Mouse (Mus musculus): Measurements from ENCODE around the gene Fancd2os. TPM values are rescaled to one million over a fixed set of nuclear protein-coding genes. Genes with fewer than 3 reads are reported as not detected.

Gene Fancd2os
- total and polyA plus RNA-seq, 3 experiments: 0.12 to 0.22 TPM; not detected in 1

DNA sequence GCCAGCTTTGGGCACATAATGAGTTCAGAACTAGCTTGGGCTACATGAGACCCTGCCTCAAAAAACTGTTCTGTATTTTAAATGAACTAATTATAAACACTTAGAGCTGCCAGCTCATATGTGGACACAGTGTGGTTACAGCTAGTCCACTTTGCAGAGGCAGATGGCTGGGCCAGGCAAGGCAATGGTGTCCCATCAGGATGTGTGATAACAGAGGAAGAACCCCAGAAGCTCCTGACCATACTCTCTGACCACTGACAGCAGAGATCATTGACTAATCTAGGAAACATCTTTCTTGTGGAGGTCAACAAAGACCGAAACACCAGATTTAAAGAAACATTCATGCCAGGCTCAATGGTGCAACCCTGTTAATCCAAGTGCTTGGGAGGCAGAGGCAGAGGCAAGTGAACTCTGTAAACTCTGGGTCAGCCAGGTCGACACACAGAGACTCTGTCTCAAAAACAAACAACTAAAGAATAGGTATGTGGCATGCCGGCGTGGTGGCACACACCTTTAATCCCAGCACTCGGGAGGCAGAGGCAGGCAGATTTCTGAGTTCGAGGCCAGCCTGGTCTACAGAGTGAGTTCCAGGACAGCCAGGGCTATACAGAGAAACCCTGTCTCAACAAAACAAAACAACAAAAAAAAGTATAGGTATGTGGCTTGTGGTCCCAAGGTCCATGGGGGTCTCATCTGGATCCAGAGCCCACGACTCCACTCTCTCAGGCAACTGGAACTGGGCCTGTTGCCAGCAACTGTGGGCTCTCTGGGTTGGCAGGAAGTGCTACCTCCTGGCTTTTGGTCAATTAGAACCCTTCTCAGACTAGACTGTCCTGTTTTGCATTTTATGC lies 49.1 kb upstream of the Fancd2os start:
- Histone ChIP-seq H3K9me3 (replicated peaks; ENCODE audit: insufficient read depth, low read length) (no peaks in the 10 kb centered on the region), H3K4me1 (ENCODE audit: control insufficient read depth in 1 of 2, insufficient read depth in 2 of 2, low read length in 2 of 2) (peaks cover 3 to 22% of the 10 kb centered on the region in 2 experiments; a peak in 2 of 4 replicates), H3K27me3 (ENCODE audit: control insufficient read depth in 1 of 2, insufficient read depth in 2 of 2, low read length in 2 of 2) (no peaks in the 10 kb centered on the region), H3K9ac (ENCODE audit: control insufficient read depth, low read depth, low read length, poor library complexity, severe bottlenecking) (no peak overlapping the region), H3K4me3 (ENCODE audit: control insufficient read depth in 1 of 2, insufficient read depth in 1 of 2, low read depth in 2 of 2, low read length in 2 of 2) (no peak overlapping the region), H3K79me2 (ENCODE audit: control insufficient read depth, insufficient read depth, low read length, poor library complexity) (no peaks in the 10 kb centered on the region), H3K27ac (ENCODE audit: control insufficient read depth, low read depth, low read length) (no peak overlapping the region; the same call in 1 of the 2 replicates), H3K36me3 (ENCODE audit: control insufficient read depth in 1 of 2, insufficient read depth in 2 of 2, low read length in 2 of 2) (peaks cover 0 to 5% of the 10 kb centered on the region in 2 experiments; a peak in 2 of 4 replicates)
- no peak for DNase-seq (ENCODE audit: low read depth, low spot score)
- TF ChIP-seq TCF12 (IDR thresholded peaks at IDR 0.05; ENCODE audit: low read depth, low read length) (no peak), MYB (IDR thresholded peaks at IDR 0.05; ENCODE audit: low read depth, low read length) (no peak), ELF1 (IDR thresholded peaks at IDR 0.05; ENCODE audit: low read depth, low read length) (no peak), MAFK (IDR thresholded peaks at IDR 0.05; ENCODE audit: borderline replicate concordance, low read depth, low read length) (no peak), SMC3 (IDR thresholded peaks at IDR 0.05; ENCODE audit: low read depth, low read length) (no peak), GATA1 (IDR thresholded peaks at IDR 0.05; ENCODE audit: low read depth, low read length) (no peak), USF1 (IDR thresholded peaks at IDR 0.05; ENCODE audit: low read depth, low read length) (no peak), UBTF (IDR thresholded peaks at IDR 0.05; ENCODE audit: borderline replicate concordance, insufficient read depth, low read depth, low read length) (no peak), NELFE (IDR thresholded peaks at IDR 0.05; ENCODE audit: low read depth, low read length) (no peak)

DNA sequence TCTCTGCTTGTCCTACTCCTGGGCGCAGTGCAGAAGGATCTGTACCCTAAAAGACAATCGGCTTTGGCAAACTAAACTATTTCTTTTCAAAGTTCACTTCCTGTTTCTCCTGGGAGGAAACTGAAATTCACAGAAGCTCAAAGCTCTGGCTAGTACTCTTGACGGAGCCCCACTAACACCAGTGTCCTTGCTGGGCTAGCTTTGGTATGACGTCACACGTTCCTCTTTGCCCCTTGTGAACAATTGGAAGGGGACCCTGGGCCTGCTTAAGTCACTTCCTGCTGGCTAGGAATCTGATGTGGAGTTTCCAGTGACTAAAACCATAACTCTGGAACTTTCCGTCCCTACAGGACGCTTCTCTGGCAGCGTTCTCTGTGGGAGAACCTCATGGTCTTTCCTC lies 44.3 kb upstream of the Fancd2os start:
- no peak overlapping the region for H3K4me3 ChIP-seq (ENCODE audit: control insufficient read depth in 1 of 2, insufficient read depth in 1 of 2, low read depth in 2 of 2, low read length in 2 of 2)
- H3K27me3 ChIP-seq (ENCODE audit: control insufficient read depth in 1 of 2, insufficient read depth in 2 of 2, low read length in 2 of 2): no peaks in the 10 kb centered on the region
- peaks cover 0 to under 1% of the 10 kb centered on the region in 2 experiments; a peak in 1 of 4 replicates for H3K36me3 ChIP-seq (ENCODE audit: control insufficient read depth in 1 of 2, insufficient read depth in 2 of 2, low read length in 2 of 2)
- H3K27ac ChIP-seq (ENCODE audit: control insufficient read depth, low read depth, low read length): no peak overlapping the region
- no peaks in the 10 kb centered on the region for H3K9me3 ChIP-seq (replicated peaks; ENCODE audit: insufficient read depth, low read length)
- DNase-seq (ENCODE audit: low read depth, low spot score): no peak
- TF ChIP-seq SIN3A (IDR thresholded peaks at IDR 0.05; ENCODE audit: low read length) (no peak), EP300 (IDR thresholded peaks at IDR 0.05; ENCODE audit: low read depth in 1 of 2, low read length in 2 of 2) (no peak), GABPA (IDR thresholded peaks at IDR 0.05; ENCODE audit: low read depth, low read length) (no peak), NRF1 (IDR thresholded peaks at IDR 0.05; ENCODE audit: insufficient read depth, low read depth, low read length, poor library complexity, severe bottlenecking) (no peak), ZNF384 (IDR thresholded peaks at IDR 0.05; ENCODE audit: low read depth, low read length) (no peak), GATA1 (IDR thresholded peaks at IDR 0.05; ENCODE audit: low read depth, low read length) (no peak), CHD2 (IDR thresholded peaks at IDR 0.05; ENCODE audit: low read length) (no peak), POLR2A (IDR thresholded peaks at IDR 0.05; ENCODE audit: control insufficient read depth in 1 of 2, insufficient read depth in 1 of 2, low read depth in 1 of 2, low read length in 2 of 2, poor library complexity in 1 of 2) (no peak), CTCF (IDR thresholded peaks at IDR 0.05 in 2 of 3, conservative IDR thresholded peaks at IDR 0.05 in 1 of 3; ENCODE audit: control insufficient read depth in 1 of 3, insufficient read depth in 1 of 3, low read depth in 2 of 3, low read length in 3 of 3, poor library complexity in 1 of 3, severe bottlenecking in 1 of 3) (no peak), MAX (IDR thresholded peaks at IDR 0.05; ENCODE audit: low read length) (no peak), USF2 (IDR thresholded peaks at IDR 0.05; ENCODE audit: borderline replicate concordance in 1 of 2, insufficient read depth in 1 of 2, low read depth in 1 of 2, low read length in 2 of 2) (no peak), HCFC1 (IDR thresholded peaks at IDR 0.05; ENCODE audit: low read depth, low read length) (no peak)
- H3K79me2 ChIP-seq (ENCODE audit: control insufficient read depth, insufficient read depth, low read length, poor library complexity): no peaks in the 10 kb centered on the region
- H3K9ac ChIP-seq (ENCODE audit: control insufficient read depth, low read depth, low read length, poor library complexity, severe bottlenecking): no peak overlapping the region
- peaks cover 3 to 9% of the 10 kb centered on the region in 2 experiments; a peak in 1 of 4 replicates for H3K4me1 ChIP-seq (ENCODE audit: control insufficient read depth in 1 of 2, insufficient read depth in 2 of 2, low read length in 2 of 2)

Measured in MEL (cell line).